ENCODE assay signal across 14 mouse cellular contexts in the genomic region with DNA sequence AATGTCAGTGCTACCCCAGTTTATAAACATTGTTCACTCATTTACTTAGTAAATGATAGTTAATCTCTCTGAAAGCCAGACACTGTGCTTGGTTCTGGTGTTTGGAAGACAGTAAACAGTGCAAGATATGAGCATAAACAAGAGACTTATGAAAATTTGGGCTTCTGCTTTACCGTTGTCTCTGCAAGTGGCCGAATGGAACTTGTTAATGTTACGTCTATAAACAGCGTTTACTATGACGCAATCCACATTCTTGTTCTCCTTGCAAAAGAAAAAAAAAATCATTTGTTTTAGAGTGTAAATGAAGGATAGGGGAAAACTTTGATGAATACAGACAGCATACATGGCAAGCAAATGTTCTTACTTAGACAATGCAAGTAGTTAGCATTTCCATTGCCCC. TPM values are rescaled to one million over a fixed set of nuclear protein-coding genes. Genes with fewer than 3 reads are reported as not detected.
DNase-seq lines count a peak whose midpoint lies in the region; ATAC-seq lines count a peak whose summit lies in the region.
"Had no signal": no experiment of that assay in that cellular context is flagged by ENCODE, and none has a peak within 500 bp of the region (broad histone marks: within the 10 kb centered on the region; RNA-seq: fewer than 3 reads in every experiment).

A gene (minus strand): TSS at position 212 of the 400 bp plus-strand sequence.

- H3K9me3 ChIP-seq in heart, embryonic 15.5 days (replicated peaks) = no peaks in the 10 kb centered on the region
- H3K9me3 ChIP-seq in intestine, embryonic 16.5 days (ENCODE audit: control insufficient read depth, low read length) = no peaks in the 10 kb centered on the region
- H3K9me3 ChIP-seq in megakaryocyte, embryonic 14.5 days = no peaks in the 10 kb centered on the region
- no peaks in the 10 kb centered on the region for H3K9me3 ChIP-seq in neural tube, embryonic 15.5 days (replicated peaks)
- H3K9me3 ChIP-seq: embryonic facial prominence, embryonic 15.5 days; hindbrain, embryonic 10.5 days; kidney, embryonic 15.5 days; limb, embryonic 12.5 days had no signal

- H3K36me3 ChIP-seq in heart, embryonic 15.5 days = no peaks in the 10 kb centered on the region
- no peaks in the 10 kb centered on the region for H3K36me3 ChIP-seq in intestine, embryonic 16.5 days (ENCODE audit: control insufficient read depth, insufficient read depth, low read length)
- H3K36me3 ChIP-seq in megakaryocyte, embryonic 14.5 days (replicated peaks; ENCODE audit: low read length) = no peaks in the 10 kb centered on the region
- H3K36me3 ChIP-seq in neural tube, embryonic 15.5 days = no peaks in the 10 kb centered on the region
- H3K36me3 ChIP-seq: embryonic facial prominence, embryonic 15.5 days; hindbrain, embryonic 10.5 days; kidney, embryonic 15.5 days; limb, embryonic 12.5 days had no signal

- H3K4me2 ChIP-seq in heart, embryonic 15.5 days = no peak within 1 kb of the TSS
- 0 out of 2 replicates have a peak within 1 kb of the TSS, but pooled peaks have one; percentile 16 for H3K4me2 ChIP-seq in intestine, embryonic 16.5 days (ENCODE audit: low read depth, low read length)
- H3K4me2 ChIP-seq in neural tube, embryonic 15.5 days = no peak within 1 kb of the TSS
- H3K4me2 ChIP-seq: embryonic facial prominence, embryonic 15.5 days; kidney, embryonic 15.5 days; limb, embryonic 12.5 days had no signal

- 65% methylated on average over 5 of the region's 5 CpGs for WGBS in heart, embryonic 15.5 days
- WGBS in intestine, embryonic 16.5 days = 35% methylated on average over 5 of the region's 5 CpGs
- WGBS in neural tube, embryonic 15.5 days = 71% methylated on average over 5 of the region's 5 CpGs

- H3K4me3 ChIP-seq in heart, embryonic 15.5 days = peak within 1 kb of the TSS; percentile 17; the same call in 1 of the 2 replicates
- no peak within 1 kb of the TSS for H3K4me3 ChIP-seq in intestine, embryonic 16.5 days (ENCODE audit: low read length)
- peak within 1 kb of the TSS; percentile 79 for H3K4me3 ChIP-seq in megakaryocyte, embryonic 14.5 days (replicated peaks)
- H3K4me3 ChIP-seq in neural tube, embryonic 15.5 days (replicated peaks) = no peak within 1 kb of the TSS
- H3K4me3 ChIP-seq: embryonic facial prominence, embryonic 15.5 days; hindbrain, embryonic 10.5 days; kidney, embryonic 15.5 days; limb, embryonic 12.5 days had no signal

- no peaks in the 10 kb centered on the region for H3K4me1 ChIP-seq in heart, embryonic 15.5 days (replicated peaks)
- H3K4me1 ChIP-seq in intestine, embryonic 16.5 days (ENCODE audit: control insufficient read depth, insufficient read depth, low read length) = peaks cover 8% of the 10 kb centered on the region
- H3K4me1 ChIP-seq in megakaryocyte, embryonic 14.5 days = peaks cover 5% of the 10 kb centered on the region; the same call in 1 of the 2 replicates
- H3K4me1 ChIP-seq in neural tube, embryonic 15.5 days = no peaks in the 10 kb centered on the region
- H3K4me1 ChIP-seq: embryonic facial prominence, embryonic 15.5 days; kidney, embryonic 15.5 days had no signal

- H3K27me3 ChIP-seq in heart, embryonic 15.5 days = no peaks in the 10 kb centered on the region
- no peaks in the 10 kb centered on the region for H3K27me3 ChIP-seq in intestine, embryonic 16.5 days (replicated peaks; ENCODE audit: control insufficient read depth, insufficient read depth, low read length)
- no peaks in the 10 kb centered on the region for H3K27me3 ChIP-seq in megakaryocyte, embryonic 14.5 days (replicated peaks)
- H3K27me3 ChIP-seq in neural tube, embryonic 15.5 days (replicated peaks) = no peaks in the 10 kb centered on the region
- H3K27me3 ChIP-seq: embryonic facial prominence, embryonic 15.5 days; kidney, embryonic 15.5 days; limb, embryonic 12.5 days had no signal

- H3K9ac ChIP-seq in heart, embryonic 15.5 days = no peak within 1 kb of the TSS
- H3K9ac ChIP-seq in intestine, embryonic 16.5 days (ENCODE audit: low read depth, low read length) = no peak within 1 kb of the TSS
- no peak within 1 kb of the TSS for H3K9ac ChIP-seq in neural tube, embryonic 15.5 days (replicated peaks)
- H3K9ac ChIP-seq: embryonic facial prominence, embryonic 15.5 days; kidney, embryonic 15.5 days; limb, embryonic 12.5 days had no signal

- no peak within 1 kb of the TSS for H3K27ac ChIP-seq in heart, embryonic 15.5 days
- peak within 1 kb of the TSS; percentile 23 for H3K27ac ChIP-seq in intestine, embryonic 16.5 days (ENCODE audit: low read length)
- H3K27ac ChIP-seq in neural tube, embryonic 15.5 days (replicated peaks) = no peak within 1 kb of the TSS
- H3K27ac ChIP-seq: embryonic facial prominence, embryonic 15.5 days; hindbrain, embryonic 10.5 days; kidney, embryonic 15.5 days; limb, embryonic 12.5 days had no signal

- no peak for ATAC-seq in heart, embryonic 15.5 days (replicated peaks; ENCODE audit: insufficient number of reproducible peaks, insufficient read depth, low FRiP score, low read depth)
- ATAC-seq in CD4-positive, CD25-positive, alpha-beta regulatory T cell, adult 4 months = no peak
- peak; percentile 50 for ATAC-seq in intestine, embryonic 16.5 days
- ATAC-seq in neural tube, embryonic 15.5 days (ENCODE audit: low FRiP score) = no peak

- DNase-seq in heart, adult 18-20 months = no peak
- no peak for DNase-seq in adrenal gland, postnatal 4 days (ENCODE audit: low spot score in 2 of 2)
- DNase-seq in kidney, adult 18-20 months = no peak
- DNase-seq: adrenal gland, postnatal 14 days; cerebellum, adult 9-11 months had no signal

RNA-seq across cellular contexts. Expression of the gene that starts here (rescaled TPM):
- 0.44 TPM in 1 of 2 replicates, not detected in the other for polyA plus RNA-seq in heart, embryonic 15.5 days (2015; fragmentation: Nextera tagmentation; extraction: Ambion mirVana)
- total RNA-seq in heart, adult 18-20 months (2021) = under 1 TPM in 1 of 2 experiments, not detected in 1; 0.69 TPM
- 10 to 100 TPM; 21.5 to 26.1 TPM for polyA plus RNA-seq in CD4-positive, CD25-positive, alpha-beta regulatory T cell, adult 4 months (2017; shearing (Covaris generic))
- polyA plus RNA-seq in intestine, embryonic 16.5 days (2015; fragmentation: Nextera tagmentation; extraction: Ambion mirVana) = 1.5 and 2.1 TPM in 2 replicates
- polyA plus RNA-seq in megakaryocyte, embryonic 14.5 days (2012; ENCODE audit: insufficient read depth, low replicate concordance) = not detected in 2 replicates
- polyA plus RNA-seq in neural tube, embryonic 15.5 days (2015; fragmentation: Nextera tagmentation; extraction: Ambion mirVana) = 0.68 TPM in 1 of 2 replicates, not detected in the other
- under 1 TPM; 0.22 to 0.54 TPM for total RNA-seq in adrenal gland, postnatal 4 days (2021)
- polyA plus RNA-seq: hindbrain, embryonic 10.5 days; limb, embryonic 12.5 days had no signal

Comparison
In these comparisons a context has a peak if more than half of its experiments do, and no peak if none do; other contexts are left out.
1. H3K4me3 ChIP-seq: peak in heart, embryonic 15.5 days (single experiment) and megakaryocyte, embryonic 14.5 days (single experiment); none in intestine, embryonic 16.5 days (single experiment) and neural tube, embryonic 15.5 days (single experiment).